Mouse (Mus musculus): ENCODE data around the gene Rpl26. TPM values are rescaled to one million over a fixed set of nuclear protein-coding genes. Genes with fewer than 3 reads are reported as not detected.
A peak's percentile ranks its signal among the peaks of the same experiment; 100 is the strongest.

The Rpl26 gene
- polyA plus RNA-seq (2014; fragmentation: Nextera tagmentation; extraction: Ambion mirVana) = 1,103 and 1,167 TPM in 2 replicates

DNA sequence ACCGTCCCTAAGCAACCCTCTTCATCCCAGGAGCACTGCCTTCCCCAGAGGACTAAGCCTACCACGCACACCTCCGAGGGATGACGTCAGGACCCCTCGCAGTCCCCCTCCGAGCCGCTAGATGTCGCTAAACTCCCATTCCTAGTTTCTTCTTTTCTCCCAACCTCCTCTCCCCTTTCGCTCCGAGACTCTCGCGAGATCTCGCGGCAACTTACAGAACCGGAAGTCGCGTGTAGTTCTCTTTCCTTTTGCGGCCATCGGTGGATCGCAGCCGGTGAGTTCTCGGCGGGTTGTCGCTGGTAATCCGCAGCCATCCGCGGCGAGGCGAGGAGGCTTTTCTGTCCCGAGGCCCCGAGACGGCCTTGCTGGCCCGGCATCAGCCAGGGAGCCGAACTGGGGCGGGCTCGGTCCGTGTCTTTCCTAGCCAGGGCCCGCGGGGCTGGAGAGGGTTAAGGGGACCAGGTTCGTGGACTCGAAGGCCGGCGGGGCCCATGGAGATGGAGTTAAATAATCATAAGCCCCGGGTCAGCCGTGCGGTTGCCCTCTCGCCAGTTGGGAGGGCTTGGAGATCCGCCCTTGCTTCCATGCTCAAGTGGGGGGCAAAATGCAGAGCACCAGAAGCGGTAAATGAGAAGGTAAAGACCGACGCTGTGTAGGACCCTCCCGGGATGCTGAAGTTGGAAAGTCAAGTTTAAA, at the start of gene Rpl26:
Gene Rpl26 (plus strand): TSS at position 233 of the 696 bp plus-strand sequence.
- Histone ChIP-seq H3K4me2 (peak within 1 kb of the TSS; percentile 79), H3K27ac (ENCODE audit: low read depth) (peak within 1 kb of the TSS; percentile 88), H3K9ac (peak within 1 kb of the TSS; percentile 99), H3K4me3 (ENCODE audit: low read depth, low read length) (peak within 1 kb of the TSS; percentile 96), H3K4me1 (ENCODE audit: insufficient read depth) (peaks cover 3% of the 10 kb centered on the region; the same call in 1 of the 2 replicates), H3K36me3 (ENCODE audit: insufficient read depth) (peaks cover 41% of the 10 kb centered on the region), H3K27me3 (ENCODE audit: insufficient read depth, low read length) (no peaks in the 10 kb centered on the region), H3K9me3 (ENCODE audit: low read depth, low read length) (no peaks in the 10 kb centered on the region)
- peak; percentile 99 for TF ChIP-seq CTCF (IDR thresholded peaks at IDR 0.05; ENCODE audit: low read depth)
- ATAC-seq (ENCODE audit: insufficient read depth) = peak; percentile 85
- WGBS = under 1% methylated on average over 52 of the region's 52 CpGs
- peak; percentile 100 for DNase-seq

DNA sequence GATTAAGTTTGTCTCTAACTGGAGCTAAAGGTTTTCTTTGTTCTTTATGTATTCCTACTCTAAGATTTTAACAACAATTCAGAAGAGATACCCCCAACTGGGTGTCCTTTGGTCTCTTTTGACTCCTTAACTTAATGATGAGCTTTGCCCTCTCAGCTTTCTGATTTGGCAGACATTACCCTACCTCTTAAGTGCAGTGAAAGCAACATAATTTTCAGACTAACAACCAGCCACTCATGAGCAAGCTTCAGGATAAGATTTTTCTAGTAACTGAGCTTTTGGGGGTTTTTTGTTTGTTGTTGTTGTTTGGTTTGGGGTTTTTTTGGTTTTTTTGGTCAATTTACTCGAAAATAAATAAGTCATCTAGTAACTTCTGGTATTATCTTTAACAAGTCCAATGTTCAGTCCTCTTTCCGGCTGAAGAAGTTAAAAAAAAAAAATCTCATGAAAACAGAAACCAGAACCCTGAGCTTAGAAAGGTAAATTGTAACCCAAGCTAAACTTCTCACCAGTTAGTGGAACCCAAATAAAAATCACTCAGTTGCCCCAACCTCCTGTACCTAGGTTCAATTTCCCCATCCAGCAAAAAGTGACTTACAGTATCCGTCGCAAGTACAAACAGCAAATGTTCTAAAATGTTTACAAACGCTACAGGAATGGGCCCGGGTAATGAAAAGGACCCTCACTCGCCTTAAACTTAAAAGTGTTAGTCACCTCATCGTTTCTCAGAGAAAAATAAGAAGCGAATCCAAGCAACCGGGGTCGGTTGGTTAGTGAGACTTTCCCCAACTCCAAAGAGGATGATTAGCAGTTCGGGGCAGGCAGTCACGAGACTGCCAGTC, 49.5 kb upstream of the Rpl26 start:
- H3K27ac ChIP-seq (ENCODE audit: low read depth) = peak overlapping the region; percentile 99
- DNase-seq = no peak

DNA sequence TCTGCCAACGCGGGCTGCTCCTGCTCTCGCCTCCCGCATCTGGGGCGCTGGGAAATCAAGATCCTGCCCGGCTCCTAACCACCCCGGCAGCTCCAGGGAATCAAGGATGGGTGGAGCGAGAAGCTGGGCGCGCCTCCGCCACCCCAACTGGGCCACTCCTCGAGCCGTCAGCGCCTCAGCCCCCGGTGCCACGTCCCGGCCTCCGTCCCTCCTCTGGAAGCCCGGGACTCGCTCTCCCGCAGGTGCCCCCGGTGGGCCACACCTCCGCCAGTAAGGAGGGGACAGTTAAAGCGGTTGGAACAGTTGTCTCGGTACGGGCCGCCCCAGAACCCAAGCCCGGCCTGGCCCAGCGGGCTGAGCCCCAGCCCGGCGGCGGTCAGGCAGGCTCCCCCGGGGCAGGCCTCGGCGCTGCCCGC, 48.9 kb upstream of the Rpl26 start:
- Histone ChIP-seq H3K4me2 (peak overlapping the region; percentile 84), H3K27me3 (ENCODE audit: insufficient read depth, low read length) (no peaks in the 10 kb centered on the region), H3K4me1 (ENCODE audit: insufficient read depth) (peaks cover 9% of the 10 kb centered on the region), H3K4me3 (ENCODE audit: low read depth, low read length) (peak overlapping the region; percentile 98), H3K9me3 (ENCODE audit: low read depth, low read length) (no peaks in the 10 kb centered on the region), H3K36me3 (ENCODE audit: insufficient read depth) (no peaks in the 10 kb centered on the region), H3K27ac (ENCODE audit: low read depth) (peak overlapping the region; percentile 99), H3K9ac (peak overlapping the region; percentile 96)
- ATAC-seq (ENCODE audit: insufficient read depth) = peak; percentile 75
- TF ChIP-seq CTCF (IDR thresholded peaks at IDR 0.05; ENCODE audit: low read depth) = no peak
- DNase-seq = peak; percentile 74
- WGBS = under 1% methylated on average over 36 of the region's 36 CpGs

More for the DNA sequence above, 49.5 kb upstream of the Rpl26 start:
- H3K9me3 ChIP-seq (ENCODE audit: low read depth, low read length) = no peaks in the 10 kb centered on the region
- peak overlapping the region; percentile 84 for H3K4me2 ChIP-seq
- no peaks in the 10 kb centered on the region for H3K36me3 ChIP-seq (ENCODE audit: insufficient read depth)
- TF ChIP-seq CTCF (IDR thresholded peaks at IDR 0.05; ENCODE audit: low read depth) = no peak
- WGBS = 2% methylated on average over 13 of the region's 13 CpGs
- no peaks in the 10 kb centered on the region for H3K27me3 ChIP-seq (ENCODE audit: insufficient read depth, low read length)
- peaks cover 9% of the 10 kb centered on the region for H3K4me1 ChIP-seq (ENCODE audit: insufficient read depth)
- no peak for ATAC-seq (ENCODE audit: insufficient read depth)
- H3K9ac ChIP-seq = peak overlapping the region; percentile 96
- H3K4me3 ChIP-seq (ENCODE audit: low read depth, low read length) = peak overlapping the region; percentile 98

DNA sequence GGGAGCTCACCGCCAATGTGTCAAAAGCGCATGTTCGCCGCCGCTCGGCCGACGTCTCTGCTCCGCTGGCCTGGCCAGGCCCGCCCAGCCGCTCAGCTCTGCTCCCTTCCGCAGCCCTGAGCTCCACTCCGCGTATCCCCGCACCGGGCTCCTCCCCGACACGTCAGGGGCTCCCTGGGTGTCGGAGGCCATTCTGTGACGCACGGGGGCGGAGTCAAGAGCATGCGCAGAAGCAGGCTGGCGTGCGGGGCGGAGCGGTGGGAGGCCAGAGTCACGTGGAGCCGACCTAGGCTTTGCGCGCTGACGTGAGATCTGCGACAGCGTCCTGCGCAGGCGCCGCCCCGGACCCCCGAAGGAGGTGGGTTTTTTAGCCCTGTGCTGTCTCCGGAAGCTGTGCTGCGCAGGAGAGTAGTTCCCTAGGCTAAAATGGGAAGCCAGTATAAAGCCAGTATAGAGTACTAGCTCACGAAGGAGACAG, 48.4 kb upstream of the Rpl26 start:
- Histone ChIP-seq H3K36me3 (ENCODE audit: insufficient read depth) (no peaks in the 10 kb centered on the region), H3K9me3 (ENCODE audit: low read depth, low read length) (no peaks in the 10 kb centered on the region), H3K4me2 (peak overlapping the region; percentile 84), H3K4me1 (ENCODE audit: insufficient read depth) (peaks cover 9% of the 10 kb centered on the region), H3K27ac (ENCODE audit: low read depth) (peak overlapping the region; percentile 99), H3K9ac (peak overlapping the region; percentile 96), H3K27me3 (ENCODE audit: insufficient read depth, low read length) (no peaks in the 10 kb centered on the region), H3K4me3 (ENCODE audit: low read depth, low read length) (peak overlapping the region; percentile 98)
- peak; percentile 100 for DNase-seq
- TF ChIP-seq CTCF (IDR thresholded peaks at IDR 0.05; ENCODE audit: low read depth) = no peak
- under 1% methylated on average over 42 of the region's 42 CpGs for WGBS
- peak; percentile 100 for ATAC-seq (ENCODE audit: insufficient read depth)

DNA sequence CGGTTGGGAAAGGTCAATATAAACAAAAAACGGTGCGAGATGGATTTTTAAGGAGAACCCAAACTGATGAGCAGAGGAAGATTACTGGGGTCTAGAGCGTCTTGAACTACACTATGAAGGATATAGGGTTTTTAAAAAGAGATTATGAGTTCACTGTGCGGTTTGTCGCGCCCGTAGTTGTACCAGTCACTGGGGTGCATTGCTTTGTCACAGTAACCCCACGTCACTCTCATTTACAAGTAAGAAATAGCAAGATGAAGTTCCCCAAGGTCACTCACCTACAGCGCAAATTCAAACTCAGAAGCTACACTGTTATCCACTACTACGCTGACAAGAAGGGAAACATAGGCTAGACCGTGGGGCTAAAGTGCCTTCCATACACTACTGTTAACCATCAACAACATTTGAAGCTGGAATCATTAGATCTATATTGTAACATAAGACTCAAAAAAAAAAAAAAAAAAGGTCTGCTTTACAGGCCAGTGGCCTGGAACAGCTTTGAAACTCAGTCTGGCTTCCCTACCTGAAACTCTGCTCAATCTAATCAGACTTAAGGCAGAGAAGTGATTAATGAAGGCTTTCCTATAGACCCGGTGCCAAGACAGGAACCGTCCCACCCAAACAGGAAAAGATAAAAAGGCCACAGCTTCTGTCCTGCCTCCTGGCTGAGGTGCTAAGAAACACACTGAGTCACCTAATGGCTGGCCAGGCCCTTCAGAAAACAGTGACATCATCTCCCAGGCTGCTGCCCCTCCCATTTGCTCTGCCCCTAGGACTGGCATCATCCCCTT, 47.6 kb upstream of the Rpl26 start:
- Histone ChIP-seq H3K4me3 (ENCODE audit: low read depth, low read length) (peak overlapping the region; percentile 98), H3K36me3 (ENCODE audit: insufficient read depth) (no peaks in the 10 kb centered on the region), H3K27me3 (ENCODE audit: insufficient read depth, low read length) (no peaks in the 10 kb centered on the region), H3K27ac (ENCODE audit: low read depth) (peak overlapping the region; percentile 99), H3K9me3 (ENCODE audit: low read depth, low read length) (no peaks in the 10 kb centered on the region), H3K4me1 (ENCODE audit: insufficient read depth) (peaks cover 9% of the 10 kb centered on the region), H3K9ac (peak overlapping the region; percentile 96), H3K4me2 (peak overlapping the region; percentile 84)
- 25% methylated on average over 14 of the region's 14 CpGs for WGBS
- DNase-seq (peak; percentile 66), ATAC-seq (ENCODE audit: insufficient read depth) (no peak)
- no peak for TF ChIP-seq CTCF (IDR thresholded peaks at IDR 0.05; ENCODE audit: low read depth)

DNA sequence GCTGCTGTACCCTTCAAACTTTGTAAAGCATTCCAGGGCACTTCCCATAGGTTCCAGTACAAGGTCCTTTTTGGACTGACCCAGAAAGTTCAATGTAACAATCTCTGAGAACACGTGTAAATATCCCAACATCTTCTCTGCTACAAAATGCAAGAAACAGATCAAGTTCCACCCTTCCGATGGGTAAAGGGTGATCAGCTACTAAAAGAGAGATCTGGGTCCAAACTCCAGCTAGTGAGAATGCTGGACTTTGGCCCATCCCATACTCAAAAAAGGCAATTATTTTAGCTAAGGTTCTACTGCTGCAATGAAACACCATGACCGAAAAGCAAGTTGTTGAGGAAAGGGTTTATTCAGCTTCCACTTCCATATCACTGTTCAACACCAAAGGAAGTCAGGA, 46.8 kb upstream of the Rpl26 start:
- peaks cover 9% of the 10 kb centered on the region for H3K4me1 ChIP-seq (ENCODE audit: insufficient read depth)
- DNase-seq (no peak), ATAC-seq (ENCODE audit: insufficient read depth) (no peak)
- no peaks in the 10 kb centered on the region for H3K36me3 ChIP-seq (ENCODE audit: insufficient read depth)
- TF ChIP-seq CTCF (IDR thresholded peaks at IDR 0.05; ENCODE audit: low read depth) = no peak
- H3K27me3 ChIP-seq (ENCODE audit: insufficient read depth, low read length) = no peaks in the 10 kb centered on the region
- no peak overlapping the region for H3K4me2 ChIP-seq
- no peak overlapping the region for H3K9ac ChIP-seq
- H3K27ac ChIP-seq (ENCODE audit: low read depth) = no peak overlapping the region
- 82% methylated on average over 3 of the region's 3 CpGs for WGBS
- H3K4me3 ChIP-seq (ENCODE audit: low read depth, low read length) = no peak overlapping the region
- H3K9me3 ChIP-seq (ENCODE audit: low read depth, low read length) = no peaks in the 10 kb centered on the region

Data from lung, embryonic 14.5 days (tissue).